Mouse (Mus musculus) heart, adult 9 months (tissue): ENCODE measurements around the gene Gabarap.
"Not testable (repeated sequence)": the region's sequence is repeated elsewhere in the genome, so short reads cannot be mapped to it uniquely, and the experiment has no call there.

Source experiments
- DNase-seq, 2 experiments: peaks; one replicate each; pipeline ENCODE4 v3.0.0; 2022; ENCODE audit warnings: low spot score in 2 of 2

Gene Gabarap

GRCm38 (mm10) chr11:69998567-69999491 is 7.9 kb downstream of the Gabarap start:
- no peak for DNase-seq

GRCm38 (mm10) chr11:69999666-70000065 is 8.7 kb downstream of the Gabarap start:
- no peak for DNase-seq

- peak; percentile 90 to 94 for DNase-seq
Observed at GRCm38 (mm10) chr11:70000396-70000898, 9.5 kb downstream of the Gabarap start, which contains the start of gene Dvl2. TSS of gene Dvl2 (plus strand) at chr11:70000595.

- no peak for DNase-seq
Observed at GRCm38 (mm10) chr11:70001159-70001558, 10.2 kb downstream of the Gabarap start.

- DNase-seq: no peak
Observed at GRCm38 (mm10) chr11:70001865-70002264, 10.9 kb downstream of the Gabarap start.

GRCm38 (mm10) chr11:70002471-70002870 is 11.5 kb downstream of the Gabarap start:
- no peak for DNase-seq

- DNase-seq: no peak
Observed at GRCm38 (mm10) chr11:70005521-70005920, 14.6 kb downstream of the Gabarap start.

- no peak for DNase-seq
Observed at GRCm38 (mm10) chr11:70010033-70010432, 19.1 kb downstream of the Gabarap start.

- DNase-seq: no peak
Observed at GRCm38 (mm10) chr11:70010548-70010947, 19.6 kb downstream of the Gabarap start.

GRCm38 (mm10) chr11:70010961-70011360 is 20.0 kb downstream of the Gabarap start:
- no peak for DNase-seq

DNA sequence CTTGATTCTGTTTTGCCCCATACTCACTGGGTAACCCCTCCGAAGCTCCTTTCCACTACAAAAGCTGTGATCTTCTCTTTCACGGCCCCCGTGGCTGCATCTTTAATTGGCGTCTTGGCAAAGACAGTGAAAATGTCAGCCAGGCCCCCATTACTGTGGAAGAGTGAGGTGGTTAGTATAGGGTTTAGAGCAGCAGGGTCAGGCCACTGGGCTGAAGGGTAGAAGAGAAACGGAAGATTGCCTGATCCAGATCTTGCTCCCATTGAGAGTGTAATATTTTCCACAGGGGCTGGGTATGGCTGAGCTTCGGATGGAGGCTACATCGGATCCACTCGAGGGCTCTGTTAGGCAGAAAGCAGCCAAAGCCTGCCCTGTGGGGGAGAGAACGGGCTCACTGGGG is 22.0 kb downstream of the Gabarap start:
- DNase-seq: no peak

DNA sequence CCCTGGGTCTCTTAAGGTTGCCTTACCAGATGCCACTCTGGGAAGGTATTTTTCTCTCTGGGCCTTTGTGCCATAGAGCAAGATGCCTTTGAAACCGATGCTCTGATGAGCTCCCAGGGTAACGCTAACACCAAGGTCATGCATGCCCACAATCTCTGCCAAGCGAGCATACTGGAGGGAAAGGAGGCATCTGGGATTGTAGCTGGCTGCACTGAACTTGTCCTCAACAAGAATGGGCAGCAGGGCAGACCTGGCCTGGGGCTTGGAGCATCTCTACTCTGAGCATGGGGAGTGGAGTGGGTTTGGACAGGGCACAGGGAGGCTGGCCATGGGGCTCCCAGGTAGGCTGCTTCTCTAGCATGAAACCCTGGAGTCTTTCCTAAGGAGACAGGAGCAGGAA is 22.5 kb downstream of the Gabarap start:
- DNase-seq: no peak

DNA sequence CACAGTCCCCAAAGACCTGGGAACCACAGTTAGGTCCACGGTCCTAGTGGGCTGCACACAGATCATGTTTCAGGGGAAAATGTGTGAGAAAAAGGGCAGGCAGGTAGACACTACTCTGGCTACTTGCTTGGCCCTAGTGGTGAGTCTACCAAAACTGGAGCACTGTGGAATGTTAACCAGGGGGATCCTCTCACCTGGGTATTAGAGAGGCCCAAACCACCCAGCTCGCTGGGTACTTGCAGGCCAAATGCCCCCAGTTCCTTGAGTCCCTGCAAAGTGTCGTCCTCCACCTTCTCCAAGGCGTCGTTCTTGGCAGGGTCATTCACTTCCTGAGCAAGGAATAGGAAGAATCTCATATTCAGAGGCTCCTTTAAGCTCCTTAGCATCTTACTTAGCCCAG is 23.1 kb downstream of the Gabarap start:
- no peak for DNase-seq

GRCm38 (mm10) chr11:70014880-70015558 is 24.1 kb downstream of the Gabarap start, which contains the start of gene Acadvl:
TSS of gene Acadvl (minus strand) at chr11:70015411.
- DNase-seq: peak; percentile 86 to 91

DNA sequence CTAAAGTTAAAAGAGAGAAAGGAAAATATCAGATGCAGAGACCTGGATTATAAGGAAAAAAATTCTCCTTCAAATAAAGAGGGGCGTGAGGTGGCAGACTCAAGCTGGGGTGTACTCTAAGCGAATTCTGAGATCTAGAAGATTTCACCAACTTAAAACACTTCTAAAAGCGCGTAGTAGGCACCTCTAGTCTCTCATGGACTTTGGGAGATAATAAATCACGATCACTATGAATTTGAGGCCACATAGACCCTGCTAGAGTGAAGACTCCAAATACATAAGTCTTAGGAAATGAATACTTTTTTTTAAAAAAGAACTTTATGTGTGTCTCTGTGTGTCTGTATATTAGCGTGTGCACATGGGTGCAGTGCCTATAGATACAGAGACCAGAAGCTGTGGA is 24.7 kb downstream of the Gabarap start:
- no peak for DNase-seq

GRCm38 (mm10) chr11:70016177-70016576 is 25.2 kb downstream of the Gabarap start:
- DNase-seq: not testable (repeated sequence)

GRCm38 (mm10) chr11:70016669-70017068 is 25.7 kb downstream of the Gabarap start, which contains the start of gene Dlg4:
TSS of gene Dlg4 (plus strand) at chr11:70016942.
- no peak for DNase-seq

DNA sequence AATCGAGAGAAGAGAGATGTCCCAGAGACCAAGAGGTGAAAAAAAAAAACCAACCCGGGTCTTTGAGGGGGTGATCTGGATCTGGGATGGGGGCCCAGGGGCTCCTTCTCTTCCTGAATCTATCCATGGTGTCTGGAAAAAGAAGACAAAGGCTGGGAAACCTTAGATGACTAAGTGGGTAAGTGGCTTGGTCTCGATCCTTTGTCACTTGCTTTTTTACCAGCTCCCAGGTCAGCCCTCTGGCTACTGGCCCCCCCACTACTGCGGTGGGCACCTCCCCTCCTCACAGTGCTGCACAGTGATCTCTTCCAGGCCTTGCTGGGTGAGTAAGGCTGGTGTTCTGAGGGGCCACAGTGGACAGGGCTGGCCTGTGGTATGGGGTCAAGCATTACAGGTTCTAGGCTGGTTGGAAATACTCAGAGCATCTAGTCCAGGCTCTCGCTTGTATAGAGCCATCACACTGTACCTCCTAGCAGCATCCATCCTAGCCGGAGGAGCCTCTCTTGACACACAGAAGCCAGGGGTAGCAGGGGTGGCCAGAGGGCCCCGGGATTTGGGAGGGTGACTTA is 26.3 kb downstream of the Gabarap start:
- no peak for DNase-seq

DNA sequence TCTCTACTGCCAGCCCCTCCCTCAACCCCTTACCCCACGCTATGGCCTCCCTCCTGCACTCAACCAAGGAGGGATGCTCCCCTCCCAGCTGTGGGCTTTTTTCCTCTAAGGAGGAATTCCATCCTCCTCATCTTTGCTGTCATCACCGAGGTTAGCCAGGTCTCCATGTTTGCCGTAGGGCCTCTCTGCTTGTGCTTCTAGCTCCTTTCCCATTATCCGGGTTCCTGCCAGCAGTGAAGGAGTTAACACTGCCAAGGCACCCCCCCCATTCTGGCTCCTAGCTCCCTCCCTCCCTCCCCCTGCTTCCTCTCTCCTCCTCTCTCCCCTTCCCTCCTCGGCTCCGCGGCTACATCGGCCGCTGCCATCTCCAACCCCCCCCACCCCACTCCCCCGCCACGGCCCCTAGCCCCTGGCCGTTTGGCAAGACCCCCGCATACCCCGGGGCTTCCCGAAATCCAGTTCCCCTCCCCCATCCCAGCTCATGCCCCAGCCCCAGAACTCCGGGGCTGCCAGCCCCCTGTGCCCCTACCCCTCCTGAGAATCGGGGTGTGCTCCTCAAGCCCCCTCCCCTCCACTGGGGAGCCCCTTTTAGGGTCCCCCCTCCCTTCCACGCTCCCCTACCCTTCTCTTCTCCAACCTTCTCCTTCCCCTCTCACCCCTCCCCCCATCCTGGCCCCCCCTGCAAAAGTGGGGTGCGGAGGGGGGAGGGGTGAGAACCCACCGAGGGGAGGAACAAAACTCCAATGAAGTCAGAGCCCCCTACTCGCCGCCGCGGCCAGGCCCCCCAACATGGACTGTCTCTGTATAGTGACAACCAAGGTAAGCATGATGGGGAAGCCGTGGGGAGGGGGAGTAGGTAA is 27.4 kb downstream of the Gabarap start:
- DNase-seq: peak in 1 of 2 experiments; percentile 36

DNA sequence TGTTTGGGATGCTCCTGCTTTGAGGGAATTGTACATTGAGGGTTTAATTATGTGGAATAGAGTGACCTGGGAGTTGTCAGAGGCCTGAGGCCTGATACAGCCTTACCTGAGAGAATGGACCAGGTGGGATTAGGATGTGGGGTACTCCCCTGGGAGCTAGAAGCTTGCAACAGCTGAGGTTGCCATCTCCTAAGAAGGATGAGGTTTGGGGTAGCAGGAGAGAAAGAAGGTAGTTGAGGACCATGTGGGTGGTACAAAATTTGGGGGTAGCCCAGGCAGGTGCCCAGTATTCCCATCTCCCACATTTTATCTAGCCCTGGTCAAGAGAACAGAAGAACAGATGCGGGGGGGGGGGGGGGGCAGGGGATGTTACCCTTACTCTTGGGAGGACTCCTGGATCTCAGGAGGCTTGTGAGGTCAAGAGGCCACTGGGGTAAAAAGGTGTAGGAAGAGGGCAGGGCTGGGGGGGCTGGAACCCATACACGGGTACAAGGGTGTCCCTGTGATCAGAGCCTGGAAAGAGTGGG is 28.6 kb downstream of the Gabarap start:
- no peak for DNase-seq
